Mouse (Mus musculus): Measurements from ENCODE around the gene Gm28635.

Gene Gm28635

GRCm38 (mm10) chr2:84585700-84586099, 92.1 kb downstream of the Gm28635 start:
- DNase-seq = no peak

- no peak for DNase-seq
Measured at GRCm38 (mm10) chr2:84582286-84582685, 95.6 kb downstream of the Gm28635 start.

- peak; percentile 27 for DNase-seq
Measured at GRCm38 (mm10) chr2:84581208-84581607, 96.6 kb downstream of the Gm28635 start.

- no peak for DNase-seq
Measured at GRCm38 (mm10) chr2:84579311-84579710, 98.5 kb downstream of the Gm28635 start.

GRCm38 (mm10) chr2:84574130-84574529, 103.7 kb downstream of the Gm28635 start:
- no peak for DNase-seq

- no peak for DNase-seq
Measured at GRCm38 (mm10) chr2:84556888-84557514, 120.8 kb downstream of the Gm28635 start.
